Mouse (Mus musculus) cortical plate, adult 2 months (tissue): Measurements from ENCODE around the gene Nbeal2. TPM values are rescaled to one million over a fixed set of nuclear protein-coding genes. Genes with fewer than 3 reads are reported as not detected.
A peak's percentile ranks its signal among the peaks of the same experiment; 100 is the strongest.

Experiments
- H3K27ac ChIP-seq: fragments of 200-500 bp; 2 replicates; pipeline ENCODE4 v1.5.1; 2012; ENCODE audit warnings: low read length, control low read depth, inconsistent platforms; ENCODE audit not compliant: insufficient read depth
- H3K4me1 ChIP-seq: fragments of 200-500 bp; 2 replicates; pipeline ENCODE4 v1.6.1; 2011; ENCODE audit warnings: low read length; ENCODE audit not compliant: control insufficient read depth, insufficient read depth
- H3K4me3 ChIP-seq: fragments of 200-500 bp; 2 replicates; pipeline ENCODE4 v1.5.1; 2011; ENCODE audit warnings: mild to moderate bottlenecking, low read length, control low read depth; ENCODE audit not compliant: insufficient read depth
- CTCF ChIP-seq: fragments of 200-500 bp; IDR thresholded peaks from 2 replicates; pipeline ENCODE4 v1.5.1; 2011; ENCODE audit warnings: mild to moderate bottlenecking, control low read depth, low read length; ENCODE audit not compliant: insufficient read depth; ENCODE audit errors: extremely low read depth
- POLR2A ChIP-seq: fragments of 200-500 bp; IDR thresholded peaks from 2 replicates; pipeline ENCODE4 v1.6.1; 2011; ENCODE audit warnings: mild to moderate bottlenecking, low read length, control low read depth; ENCODE audit not compliant: insufficient read depth; ENCODE audit errors: extremely low read depth
- polyA plus RNA-seq: library from polyadenylated mRNA; depleted of rRNA; stranded (reverse); fragments of >200 nt; gene quantifications from 2 replicates; pipeline ENCODE4 v1.2.3, GENCODE M21; 2012

Gene Nbeal2
- polyA plus RNA-seq, 1 experiment: 10.0 TPM

- TF ChIP-seq POLR2A (no peak), CTCF (no peak)
- Histone ChIP-seq H3K4me3 (no peak overlapping the region), H3K4me1 (no peaks in the 10 kb centered on the region), H3K27ac (no peak overlapping the region)
Observed at GRCm38 (mm10) chr9:110633882-110634281, 20.1 kb downstream of the Nbeal2 start.

- H3K27ac ChIP-seq: no peak overlapping the region
- no peak overlapping the region for H3K4me3 ChIP-seq
- H3K4me1 ChIP-seq: no peaks in the 10 kb centered on the region
- TF ChIP-seq CTCF (no peak), POLR2A (no peak)
Observed at GRCm38 (mm10) chr9:110632671-110633070, 21.3 kb downstream of the Nbeal2 start.

GRCm38 (mm10) chr9:110631651-110632275 is 22.2 kb downstream of the Nbeal2 start:
- H3K4me1 ChIP-seq: no peaks in the 10 kb centered on the region
- no peak overlapping the region for H3K4me3 ChIP-seq
- TF ChIP-seq POLR2A: no peak
- no peak for TF ChIP-seq CTCF
- no peak overlapping the region for H3K27ac ChIP-seq

- H3K4me1 ChIP-seq: no peaks in the 10 kb centered on the region
- no peak overlapping the region for H3K27ac ChIP-seq
- no peak overlapping the region for H3K4me3 ChIP-seq
- peak; percentile 42 for TF ChIP-seq CTCF
- TF ChIP-seq POLR2A: no peak
Observed at GRCm38 (mm10) chr9:110631191-110631590, 22.8 kb downstream of the Nbeal2 start.

GRCm38 (mm10) chr9:110630171-110630570 is 23.8 kb downstream of the Nbeal2 start:
- TF ChIP-seq CTCF: no peak
- no peaks in the 10 kb centered on the region for H3K4me1 ChIP-seq
- H3K27ac ChIP-seq: no peak overlapping the region
- H3K4me3 ChIP-seq: no peak overlapping the region

- TF ChIP-seq POLR2A (no peak), CTCF (no peak)
- no peaks in the 10 kb centered on the region for H3K4me1 ChIP-seq
- peak overlapping the region; percentile 40 for H3K4me3 ChIP-seq
- no peak overlapping the region; the same call in 1 of the 2 replicates for H3K27ac ChIP-seq
Observed at GRCm38 (mm10) chr9:110625350-110625908, 28.5 kb downstream of the Nbeal2 start.

- H3K27ac ChIP-seq: peak within 1 kb of the TSS; percentile 36; the same call in 1 of the 2 replicates
- peak; percentile 71; the same call in 1 of the 2 replicates for TF ChIP-seq POLR2A
- no peak for TF ChIP-seq CTCF
- peak within 1 kb of the TSS; percentile 40 for H3K4me3 ChIP-seq
- H3K4me1 ChIP-seq: no peaks in the 10 kb centered on the region
Observed at GRCm38 (mm10) chr9:110624361-110625166, 29.4 kb downstream of the Nbeal2 start, which contains the start of gene Nradd. Gene Nradd, minus strand, starts transcription at chr9:110624452.

GRCm38 (mm10) chr9:110623416-110624195 is 30.4 kb downstream of the Nbeal2 start:
- Histone ChIP-seq H3K4me1 (no peaks in the 10 kb centered on the region), H3K4me3 (0 out of 2 replicates have a peak overlapping the region, but pooled peaks have one; percentile 40), H3K27ac (no peak overlapping the region)
- no peak for TF ChIP-seq CTCF
- TF ChIP-seq POLR2A: no peak

- Histone ChIP-seq H3K27ac (no peak overlapping the region), H3K4me3 (no peak overlapping the region), H3K4me1 (no peaks in the 10 kb centered on the region)
- TF ChIP-seq CTCF (no peak), POLR2A (no peak)
Observed at GRCm38 (mm10) chr9:110622621-110623219, 31.2 kb downstream of the Nbeal2 start.
